Mouse (Mus musculus): ENCODE measurements around the gene Olfr101.

GRCm38 (mm10) chr17:37304213-37304612, at the start of gene Olfr101:
- no peak for TF ChIP-seq MAFK (IDR thresholded peaks at IDR 0.05; ENCODE audit: insufficient read depth, low read depth, low read length)
- no peak for TF ChIP-seq CHD2 (IDR thresholded peaks at IDR 0.05; ENCODE audit: low read depth, low read length)
- no peak for TF ChIP-seq ZC3H11A (IDR thresholded peaks at IDR 0.05; ENCODE audit: borderline replicate concordance, low read depth, low read length)

Measured in ES-E14 (cell line).